Mouse (Mus musculus): ENCODE data around the gene Cog5.

- TF ChIP-seq EP300 (IDR thresholded peaks at IDR 0.05; ENCODE audit: low read depth) (no peak), CTCF (IDR thresholded peaks at IDR 0.05; ENCODE audit: low read depth) (no peak)
These were observed 289.7 kb downstream of the Cog5 start for GRCm38 (mm10) chr12:31944405-31944804.
